Mouse (Mus musculus): ENCODE measurements around the gene Creb5.

The Creb5 gene

GRCm38 (mm10) chr6:53714908-53715321 lies 427.8 kb downstream of the Creb5 start:
- no peak for DNase-seq

GRCm38 (mm10) chr6:53716013-53716412 lies 428.9 kb downstream of the Creb5 start:
- no peak for DNase-seq

- DNase-seq = no peak
Observed at GRCm38 (mm10) chr6:53720009-53720408, 432.9 kb downstream of the Creb5 start.

- DNase-seq = peak; percentile 86
Observed at GRCm38 (mm10) chr6:53721595-53721994, 434.5 kb downstream of the Creb5 start.

- no peak for DNase-seq
Observed at GRCm38 (mm10) chr6:53722694-53723093, 435.6 kb downstream of the Creb5 start.

GRCm38 (mm10) chr6:53730487-53730886 lies 443.4 kb downstream of the Creb5 start:
- DNase-seq = no peak

- no peak for DNase-seq
Observed at GRCm38 (mm10) chr6:53730996-53731485, 444.0 kb downstream of the Creb5 start.

GRCm38 (mm10) chr6:53733546-53733945 lies 446.5 kb downstream of the Creb5 start:
- no peak for DNase-seq

GRCm38 (mm10) chr6:53733999-53734398 lies 446.9 kb downstream of the Creb5 start:
- no peak for DNase-seq

- DNase-seq = no peak
Observed at GRCm38 (mm10) chr6:53735696-53736095, 448.6 kb downstream of the Creb5 start.

- DNase-seq = no peak
Observed at GRCm38 (mm10) chr6:53738206-53738605, 451.1 kb downstream of the Creb5 start.

GRCm38 (mm10) chr6:53741222-53741621 lies 454.2 kb downstream of the Creb5 start:
- DNase-seq = no peak
